Mouse (Mus musculus): Measurements from ENCODE around the gene Stoml2.

GRCm38 (mm10) chr4:43033481-43033880, 2.0 kb upstream of the Stoml2 start:
- TF ChIP-seq CTCF (conservative IDR thresholded peaks at IDR 0.05; ENCODE audit: low read length) (no peak), NANOG (IDR thresholded peaks at IDR 0.05; ENCODE audit: borderline replicate concordance, low read length) (no peak)

All from E14TG2a.4 (cell line).